Mouse (Mus musculus): ENCODE measurements at regions not wholly inside any gene's neighbourhood (a gene's known extent, or its start where the extent isn't known, plus 50 kb on each side); places are given as distances from the start of the nearest gene placed in this dataset.

GRCm38 (mm10) chr16:50705921-50706320 is 115.0 kb upstream of the Ccdc54 start:
- TF ChIP-seq CTCF (IDR thresholded peaks at IDR 0.05; ENCODE audit: low read depth) (no peak), EP300 (IDR thresholded peaks at IDR 0.05; ENCODE audit: low read depth) (no peak)

Data from heart, postnatal 0 days (tissue).